Mouse (Mus musculus) erythroblast, adult 5-6 weeks (primary cell): ENCODE results near the gene Gm42417. TPM values are rescaled to one million over a fixed set of nuclear protein-coding genes. Genes with fewer than 3 reads are reported as not detected.
A peak's percentile ranks its signal among the peaks of the same experiment; 100 is the strongest.

Source experiments
- ATAC-seq: replicated peaks from 2 replicates; pipeline ENCODE4 v1.8.0; 2016; ENCODE audit warnings: moderate number of reproducible peaks, mild to moderate bottlenecking, moderate TSS enrichment, inconsistent platforms; ENCODE audit not compliant: poor library complexity, low FRiP score, severe bottlenecking
- total RNA-seq, 2 experiments: library from RNA; stranded (forward) in 1 of 2; stranded (reverse) in 1 of 2; fragments of 150-400 nt in 1 of 2; fragments of 200-764, 138-1000 nt in 1 of 2; gene quantifications; 2 replicates each; pipeline versions ENCODE4 v1.2.3 to v1.2.4; 2015 to 2017; ENCODE audit warnings: low replicate concordance in 2 of 2

Gene Gm42417
- total RNA-seq, 2 experiments from 2014 or later, result not detected

DNA sequence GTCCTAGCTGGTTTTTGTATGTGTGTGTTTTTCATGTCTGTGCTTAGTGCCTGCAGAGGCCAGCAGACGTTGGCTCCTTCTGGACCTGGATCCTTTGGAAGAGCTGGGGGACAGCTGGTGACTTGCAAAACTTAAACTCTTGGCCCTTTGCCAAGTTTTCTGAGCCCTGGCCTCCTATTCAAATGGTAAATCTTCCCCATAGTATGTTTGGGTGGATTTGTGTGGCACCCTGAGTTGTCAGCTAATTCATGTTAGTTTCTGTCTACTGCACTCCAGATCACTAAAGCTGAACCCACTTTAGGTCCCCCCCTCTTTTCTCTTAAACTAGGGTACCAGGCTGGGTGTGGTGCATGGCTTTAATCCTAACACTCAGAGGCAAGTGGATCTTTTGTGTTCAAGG is 10.9 kb downstream of the Gm42417 start:
- no peak for ATAC-seq

DNA sequence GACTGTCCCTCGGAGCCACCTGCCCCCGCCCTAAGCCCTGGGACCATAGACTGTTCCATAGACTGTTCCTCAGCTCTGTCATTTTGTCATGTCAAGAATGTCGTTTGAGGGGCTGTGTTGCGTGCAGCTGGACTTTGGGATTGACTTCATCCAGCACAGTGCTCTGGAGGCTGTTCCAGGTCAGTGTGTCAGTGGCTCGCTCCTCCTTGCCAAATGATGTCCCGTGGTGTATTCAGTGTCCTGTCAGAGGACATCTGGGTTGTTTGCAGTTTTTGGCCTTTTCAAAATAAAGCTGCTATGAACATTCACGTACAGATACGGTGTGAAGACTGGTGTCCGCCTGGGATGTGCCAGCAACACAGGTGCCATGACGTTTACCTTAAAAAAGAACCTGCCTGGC is 12.3 kb downstream of the Gm42417 start:
- ATAC-seq, result no peak

DNA sequence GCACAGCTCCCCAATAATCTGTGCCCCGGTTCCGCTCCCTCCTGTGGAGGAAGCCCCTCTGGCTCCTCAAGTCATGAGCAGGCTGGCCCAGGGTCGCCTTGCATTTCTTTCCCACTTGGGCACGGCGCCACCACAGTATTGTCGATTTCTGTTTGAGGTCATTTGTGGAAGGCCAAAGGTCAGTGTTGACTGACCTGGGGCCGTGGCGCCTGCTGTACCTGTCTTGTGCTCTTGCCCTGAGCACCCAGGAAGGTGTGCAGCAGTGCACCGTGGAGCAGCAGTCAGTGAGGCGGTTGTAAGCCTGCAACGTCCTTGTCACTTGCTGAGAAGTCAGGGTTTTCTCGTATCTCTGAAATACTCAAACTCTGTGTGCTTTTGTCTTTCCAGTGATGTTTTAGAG is 13.5 kb downstream of the Gm42417 start:
- no peak for ATAC-seq

GRCm38 (mm10) chr1:36524058-36524457 is 15.2 kb downstream of the Gm42417 start:
- no peak for ATAC-seq

GRCm38 (mm10) chr1:36523332-36524013 is 15.8 kb downstream of the Gm42417 start:
- ATAC-seq, result no peak

DNA sequence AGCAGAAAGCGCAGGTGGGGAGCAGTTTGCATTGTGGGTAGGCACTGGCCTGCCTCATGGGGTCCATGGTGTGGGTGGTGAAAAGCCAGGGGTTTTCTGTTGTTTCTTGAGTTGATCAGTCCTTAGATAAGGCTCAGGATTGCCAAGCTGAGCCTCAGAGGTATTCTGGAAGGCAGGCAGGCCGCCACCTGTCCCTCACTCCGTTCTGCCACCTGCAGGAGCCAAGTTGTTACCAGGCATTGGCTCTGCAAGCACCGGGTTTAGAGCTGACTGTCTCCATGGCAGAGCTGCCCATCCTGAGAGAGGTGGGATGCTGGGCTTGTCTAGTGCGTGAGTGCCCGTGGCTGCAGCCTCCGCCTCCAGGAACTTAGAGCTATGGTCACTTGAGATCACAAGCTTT is 17.0 kb downstream of the Gm42417 start:
- ATAC-seq, result no peak

GRCm38 (mm10) chr1:36519626-36520025 is 19.6 kb downstream of the Gm42417 start:
- ATAC-seq, result no peak

DNA sequence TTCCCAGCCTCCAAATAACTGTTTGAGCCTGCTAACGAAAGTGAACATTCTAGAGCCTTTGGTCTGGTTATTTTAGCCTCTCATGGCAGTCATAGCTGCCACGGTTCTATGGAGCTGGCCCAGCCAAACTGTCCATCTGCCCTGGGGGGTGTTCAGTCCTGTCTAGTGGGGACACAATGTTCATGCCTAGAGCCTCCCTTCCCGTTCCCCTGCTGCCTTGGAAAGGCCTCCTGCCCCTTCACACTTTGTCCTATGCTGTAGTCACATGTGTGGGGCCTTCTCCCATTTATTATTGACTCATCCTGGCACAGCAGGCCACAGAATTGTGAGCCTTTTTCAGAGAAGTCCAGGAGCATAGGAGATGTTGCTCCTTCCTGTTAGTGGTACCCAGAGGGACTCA is 21.0 kb downstream of the Gm42417 start:
- no peak for ATAC-seq

- ATAC-seq, result no peak
These were observed 25.5 kb downstream of the Gm42417 start for GRCm38 (mm10) chr1:36513718-36514117.

GRCm38 (mm10) chr1:36513310-36513709 is 25.9 kb downstream of the Gm42417 start:
- no peak for ATAC-seq

GRCm38 (mm10) chr1:36512966-36513280 is 26.3 kb downstream of the Gm42417 start:
- no peak for ATAC-seq

GRCm38 (mm10) chr1:36512089-36512965 is 26.9 kb downstream of the Gm42417 start:
- no peak for ATAC-seq

DNA sequence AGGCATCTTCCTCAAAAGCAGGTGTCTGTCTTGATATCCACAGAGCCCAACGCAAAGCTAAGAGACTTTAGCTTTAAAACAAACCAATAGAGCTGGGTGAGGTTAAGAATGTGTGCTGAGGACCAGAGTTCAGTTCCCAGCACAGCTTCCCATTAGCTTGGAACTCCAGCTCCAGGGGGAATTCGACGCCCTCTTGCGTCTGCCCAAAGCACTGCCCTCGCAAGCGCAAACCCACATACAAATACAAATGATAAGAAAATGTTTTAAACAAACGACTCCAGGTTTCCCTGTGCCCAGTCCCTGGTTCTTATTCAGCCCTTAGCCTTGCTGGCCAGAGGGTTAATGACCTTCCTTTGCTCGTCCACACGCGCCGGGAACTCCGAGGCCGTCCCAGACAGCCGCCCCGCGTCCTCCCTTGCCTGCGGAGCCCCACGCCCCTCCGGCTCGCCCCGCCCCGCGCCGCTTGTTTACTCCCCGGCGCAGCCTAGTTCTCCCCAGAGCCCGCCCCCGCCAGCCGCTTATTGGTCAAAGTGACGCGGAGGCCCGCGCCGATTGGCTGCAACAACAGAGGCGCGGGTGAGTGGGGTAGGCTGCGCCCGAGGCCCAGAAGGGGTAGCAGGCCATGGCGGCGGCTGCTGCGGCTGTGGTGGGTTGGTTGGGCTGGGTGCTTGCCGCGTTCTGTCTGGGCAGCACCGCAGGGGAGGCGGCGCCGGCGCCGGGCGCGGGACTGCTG is 27.8 kb downstream of the Gm42417 start, which contains the start of gene Cnnm3:
Gene Cnnm3, plus strand, starts transcription at position 579 of the 733 bp plus-strand sequence.
- ATAC-seq, result peak; percentile 96

GRCm38 (mm10) chr1:36508238-36508637 is 31.0 kb downstream of the Gm42417 start:
- no peak for ATAC-seq

GRCm38 (mm10) chr1:36501261-36501660 is 38.0 kb downstream of the Gm42417 start:
- peak; percentile 71 for ATAC-seq

GRCm38 (mm10) chr1:36497312-36497711 is 41.9 kb downstream of the Gm42417 start:
- no peak for ATAC-seq

DNA sequence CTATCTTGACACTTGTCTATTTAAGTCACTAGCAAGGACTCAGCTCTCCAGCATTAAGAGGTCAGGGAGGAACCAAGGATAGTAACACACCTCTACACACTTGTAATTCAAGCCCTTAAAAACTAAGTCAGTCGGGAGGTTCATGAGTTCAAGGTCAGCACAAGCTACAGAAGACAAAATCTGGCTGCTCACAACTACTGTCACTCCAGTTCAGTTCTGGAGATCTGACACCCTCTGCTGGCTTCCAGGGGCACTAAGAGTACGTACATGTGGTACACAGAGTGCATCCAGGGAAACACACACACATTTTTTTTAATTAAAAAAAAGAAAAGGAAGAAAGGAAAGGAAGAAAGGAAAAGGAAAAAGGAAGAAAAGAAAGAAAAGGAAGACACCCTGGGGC is 42.5 kb downstream of the Gm42417 start:
- ATAC-seq, result no peak

DNA sequence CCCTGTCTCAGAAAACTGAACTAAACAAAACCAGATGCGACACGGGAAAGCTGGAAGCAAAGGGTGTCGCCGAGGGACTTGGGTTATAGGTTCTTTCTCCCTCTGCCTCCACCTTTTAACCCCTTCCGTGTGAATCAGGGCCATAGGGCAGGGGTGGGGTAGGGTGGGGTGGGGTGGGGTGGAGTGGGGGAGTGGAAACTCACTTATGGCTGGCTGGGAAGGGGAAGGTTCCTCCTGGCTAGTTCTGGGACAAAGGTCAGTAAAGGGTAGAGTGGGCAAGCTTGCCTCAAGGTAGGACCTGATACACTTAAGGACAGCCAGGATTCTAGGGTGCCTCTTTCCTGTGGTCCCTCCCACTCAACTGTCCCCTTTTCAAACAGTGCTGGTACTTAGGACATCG is 45.9 kb downstream of the Gm42417 start:
- ATAC-seq, result no peak

- ATAC-seq, result no peak
These were observed 46.7 kb downstream of the Gm42417 start for GRCm38 (mm10) chr1:36492416-36493139.

GRCm38 (mm10) chr1:36489661-36490060 is 49.6 kb downstream of the Gm42417 start:
- no peak for ATAC-seq
